Mouse (Mus musculus): ENCODE data around the gene Hdac11.
A peak's percentile ranks its signal among the peaks of the same experiment; 100 is the strongest.

Hdac11 gene

GRCm38 (mm10) chr6:91123453-91123852, 33.0 kb upstream of the Hdac11 start:
- no peak for TF ChIP-seq GATA4 (IDR thresholded peaks at IDR 0.05; ENCODE audit: insufficient replicate concordance, low read length)

- no peak for TF ChIP-seq GATA4 (IDR thresholded peaks at IDR 0.05; ENCODE audit: insufficient replicate concordance, low read length)
These were observed 31.9 kb upstream of the Hdac11 start for GRCm38 (mm10) chr6:91124286-91125227.

GRCm38 (mm10) chr6:91125228-91125585, 31.3 kb upstream of the Hdac11 start:
- no peak for TF ChIP-seq GATA4 (IDR thresholded peaks at IDR 0.05; ENCODE audit: insufficient replicate concordance, low read length)

GRCm38 (mm10) chr6:91128996-91129395, 27.5 kb upstream of the Hdac11 start:
- no peak for TF ChIP-seq GATA4 (IDR thresholded peaks at IDR 0.05; ENCODE audit: insufficient replicate concordance, low read length)

GRCm38 (mm10) chr6:91130856-91131255, 25.6 kb upstream of the Hdac11 start:
- TF ChIP-seq GATA4 (IDR thresholded peaks at IDR 0.05; ENCODE audit: insufficient replicate concordance, low read length), result no peak

GRCm38 (mm10) chr6:91137343-91137956, 19.0 kb upstream of the Hdac11 start:
- no peak for TF ChIP-seq GATA4 (IDR thresholded peaks at IDR 0.05; ENCODE audit: insufficient replicate concordance, low read length)

- TF ChIP-seq GATA4 (IDR thresholded peaks at IDR 0.05; ENCODE audit: insufficient replicate concordance, low read length), result no peak
These were observed 16.6 kb upstream of the Hdac11 start for GRCm38 (mm10) chr6:91139846-91140245.

- peak; percentile 6; the same call in 1 of the 2 replicates for TF ChIP-seq GATA4 (IDR thresholded peaks at IDR 0.05; ENCODE audit: insufficient replicate concordance, low read length)
These were observed 11.4 kb upstream of the Hdac11 start for GRCm38 (mm10) chr6:91145056-91145455.

- TF ChIP-seq GATA4 (IDR thresholded peaks at IDR 0.05; ENCODE audit: insufficient replicate concordance, low read length), result no peak
These were observed 10.9 kb upstream of the Hdac11 start for GRCm38 (mm10) chr6:91145572-91145971.

- no peak for TF ChIP-seq GATA4 (IDR thresholded peaks at IDR 0.05; ENCODE audit: insufficient replicate concordance, low read length)
These were observed 9.9 kb upstream of the Hdac11 start for GRCm38 (mm10) chr6:91146443-91147151.

- no peak for TF ChIP-seq GATA4 (IDR thresholded peaks at IDR 0.05; ENCODE audit: insufficient replicate concordance, low read length)
These were observed 9.2 kb upstream of the Hdac11 start for GRCm38 (mm10) chr6:91147152-91147770.

GRCm38 (mm10) chr6:91152892-91153548, 3.4 kb upstream of the Hdac11 start:
- no peak for TF ChIP-seq GATA4 (IDR thresholded peaks at IDR 0.05; ENCODE audit: insufficient replicate concordance, low read length)

- no peak for TF ChIP-seq GATA4 (IDR thresholded peaks at IDR 0.05; ENCODE audit: insufficient replicate concordance, low read length)
These were observed 2.9 kb upstream of the Hdac11 start for GRCm38 (mm10) chr6:91153549-91154064.

GRCm38 (mm10) chr6:91154685-91155084, 1.8 kb upstream of the Hdac11 start:
- TF ChIP-seq GATA4 (IDR thresholded peaks at IDR 0.05; ENCODE audit: insufficient replicate concordance, low read length), result no peak

All from liver, adult (tissue).